Mouse (Mus musculus): ENCODE data around the gene Zfp993. TPM values are rescaled to one million over a fixed set of nuclear protein-coding genes. Genes with fewer than 3 reads are reported as not detected.

The Zfp993 gene
- 144 TPM for polyA plus RNA-seq (2014; fragmentation: Illumina TruSeq; extraction: RNeasy Lipid Tissue Mini Kit (QIAGEN cat#74804); ENCODE audit: low read depth, low replicate concordance)

DNA sequence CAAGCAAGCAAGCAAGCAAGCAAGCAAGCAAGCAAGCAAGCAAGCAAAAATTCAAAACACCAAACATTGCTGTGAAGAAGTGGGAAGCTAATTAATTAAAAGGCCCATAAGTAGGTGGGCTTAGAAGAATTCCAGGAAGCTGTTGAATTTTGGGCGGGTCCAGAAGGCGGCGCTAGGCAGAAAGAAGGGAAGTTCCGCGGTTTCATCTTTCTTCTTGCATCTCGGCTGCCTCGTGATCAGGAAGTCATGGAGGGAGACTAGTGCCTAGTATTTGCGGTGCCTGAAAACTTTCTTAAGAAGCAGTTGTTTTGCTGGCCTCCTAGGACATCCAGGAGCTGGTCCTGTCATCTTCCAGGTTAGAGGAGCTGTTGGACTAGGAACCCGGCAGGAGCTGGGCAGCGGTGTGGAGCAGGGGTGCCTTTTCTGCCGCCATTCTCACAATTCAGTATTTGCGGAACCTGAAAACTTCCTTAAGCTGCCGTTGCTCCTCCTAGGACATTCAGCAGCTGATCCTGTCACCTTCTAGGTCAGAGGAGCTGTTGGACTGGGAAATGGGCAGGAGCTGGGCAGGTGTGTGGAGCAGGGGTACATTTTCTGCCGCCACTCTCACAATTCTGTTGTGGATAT, at the start of gene Zfp993:
Zfp993 (plus strand) TSS at position 188 of the 627 bp plus-strand sequence.

Other genes with a start within 250 kb of the Zfp993 start
- 77.3 TPM for gene Zfp992, start 161.9 kb upstream of the Zfp993 start, polyA plus RNA-seq (2014; fragmentation: Illumina TruSeq; extraction: RNeasy Lipid Tissue Mini Kit (QIAGEN cat#74804); ENCODE audit: low read depth, low replicate concordance)
- gene Zfp981, start 108.9 kb upstream of the Zfp993 start, polyA plus RNA-seq (2014; fragmentation: Illumina TruSeq; extraction: RNeasy Lipid Tissue Mini Kit (QIAGEN cat#74804); ENCODE audit: low read depth, low replicate concordance) = 18.1 TPM

Data from testis, adult 10 weeks (tissue).